Mouse (Mus musculus): ENCODE data around the gene Snrpn. TPM values are rescaled to one million over a fixed set of nuclear protein-coding genes. Genes with fewer than 3 reads are reported as not detected.

The Snrpn gene
- polyA plus RNA-seq (2015; fragmentation: Illumina TruSeq; extraction: RNeasy Lipid Tissue Mini Kit (QIAGEN cat#74804); ENCODE audit: insufficient read depth, low read depth, low replicate concordance) = 7.2 TPM

GRCm38 (mm10) chr7:60139742-60140480 is at the start of gene Snrpn:
TSS of gene Snrpn (minus strand) at chr7:60140219.

GRCm38 (mm10) chr7:60004606-60005330 is 135.3 kb downstream of the Snrpn start, which contains the start of the genes Snurf and Gm38393:
TSS of gene Snurf (minus strand) at chr7:60005049.
TSS of gene Gm38393 (minus strand) at chr7:60005064.

Other genes with a start within 250 kb of the Snrpn start
- not detected for gene Snurf, start 135.2 kb downstream of the Snrpn start, polyA plus RNA-seq (2015; fragmentation: Illumina TruSeq; extraction: RNeasy Lipid Tissue Mini Kit (QIAGEN cat#74804); ENCODE audit: insufficient read depth, low read depth, low replicate concordance)
- 0.65 TPM for gene Gm38393, start 135.2 kb downstream of the Snrpn start, polyA plus RNA-seq (2015; fragmentation: Illumina TruSeq; extraction: RNeasy Lipid Tissue Mini Kit (QIAGEN cat#74804); ENCODE audit: insufficient read depth, low read depth, low replicate concordance)